Mouse (Mus musculus) hindbrain, embryonic 15.5 days (tissue): ENCODE measurements around the gene Hira. TPM values are rescaled to one million over a fixed set of nuclear protein-coding genes. Genes with fewer than 3 reads are reported as not detected.
"Not testable (repeated sequence)": the region's sequence is repeated elsewhere in the genome, so short reads cannot be mapped to it uniquely, and the experiment has no call there.

Source experiments
- ATAC-seq: fragments of 200-750 bp; cut with Nextera tagmentation; 2 replicates; pipeline ENCODE4 v1.8.0; 2017; ENCODE audit warnings: low read depth, moderate number of reproducible peaks, moderate TSS enrichment; ENCODE audit not compliant: low FRiP score
- H3K27ac ChIP-seq: fragments of 300-500 bp; sonication (generic); replicated peaks from 2 replicates; pipeline ENCODE4 v1.5.1; 2015; ENCODE audit warnings: mild to moderate bottlenecking, inconsistent platforms
- H3K27me3 ChIP-seq: fragments of 300-500 bp; sonication (generic); 2 replicates; pipeline ENCODE4 v1.6.1; 2015; ENCODE audit warnings: control low read depth, inconsistent platforms
- H3K36me3 ChIP-seq: fragments of 300-500 bp; sonication (generic); 2 replicates; pipeline ENCODE4 v1.6.1; 2015; ENCODE audit warnings: control low read depth, inconsistent platforms
- H3K4me1 ChIP-seq: fragments of 300-500 bp; sonication (generic); replicated peaks from 2 replicates; pipeline ENCODE4 v1.6.1; 2015; ENCODE audit warnings: control low read depth, inconsistent platforms
- H3K4me2 ChIP-seq: fragments of 300-500 bp; sonication (generic); 2 replicates; pipeline ENCODE4 v1.6.1; 2015; ENCODE audit warnings: moderate library complexity, mild to moderate bottlenecking, inconsistent platforms
- H3K4me3 ChIP-seq: fragments of 300-500 bp; sonication (generic); 2 replicates; pipeline ENCODE4 v1.5.1; 2015; ENCODE audit warnings: mild to moderate bottlenecking, inconsistent platforms
- H3K9ac ChIP-seq: fragments of 300-500 bp; sonication (generic); 2 replicates; pipeline ENCODE4 v1.6.1; 2015; ENCODE audit warnings: inconsistent platforms
- H3K9me3 ChIP-seq: fragments of 300-500 bp; sonication (generic); 2 replicates; pipeline ENCODE4 v1.6.1; 2016; ENCODE audit warnings: control low read depth, inconsistent platforms
- WGBS: fragments of 180-500 bp; shearing (Covaris S2); methylation state at CpG from one replicate; pipeline ENCODE4 v1.1.7; 2015; 5-methylcytosine and 5-hydroxymethylcytosine counted together
- polyA plus RNA-seq: library from polyadenylated mRNA; unstranded; fragments of >200 nt; fragmentation: Nextera tagmentation; extraction: Ambion mirVana; gene quantifications from 2 replicates; pipeline ENCODE4 v1.2.1, GENCODE M21; 2015

Hira gene
- polyA plus RNA-seq, 1 experiment from 2014 or later: 19.1 TPM

GRCm38 (mm10) chr16:18986860-18987259, 110.0 kb downstream of the Hira start:
- Histone ChIP-seq H3K9me3 (no peaks in the 10 kb centered on the region), H3K9ac (no peak overlapping the region), H3K27ac (no peak overlapping the region), H3K4me1 (no peaks in the 10 kb centered on the region), H3K36me3 (no peaks in the 10 kb centered on the region), H3K27me3 (no peaks in the 10 kb centered on the region), H3K4me2 (no peak overlapping the region), H3K4me3 (no peak overlapping the region)
- 93% methylated on average over 5 of the region's 5 CpGs for WGBS
- no peak for ATAC-seq

DNA sequence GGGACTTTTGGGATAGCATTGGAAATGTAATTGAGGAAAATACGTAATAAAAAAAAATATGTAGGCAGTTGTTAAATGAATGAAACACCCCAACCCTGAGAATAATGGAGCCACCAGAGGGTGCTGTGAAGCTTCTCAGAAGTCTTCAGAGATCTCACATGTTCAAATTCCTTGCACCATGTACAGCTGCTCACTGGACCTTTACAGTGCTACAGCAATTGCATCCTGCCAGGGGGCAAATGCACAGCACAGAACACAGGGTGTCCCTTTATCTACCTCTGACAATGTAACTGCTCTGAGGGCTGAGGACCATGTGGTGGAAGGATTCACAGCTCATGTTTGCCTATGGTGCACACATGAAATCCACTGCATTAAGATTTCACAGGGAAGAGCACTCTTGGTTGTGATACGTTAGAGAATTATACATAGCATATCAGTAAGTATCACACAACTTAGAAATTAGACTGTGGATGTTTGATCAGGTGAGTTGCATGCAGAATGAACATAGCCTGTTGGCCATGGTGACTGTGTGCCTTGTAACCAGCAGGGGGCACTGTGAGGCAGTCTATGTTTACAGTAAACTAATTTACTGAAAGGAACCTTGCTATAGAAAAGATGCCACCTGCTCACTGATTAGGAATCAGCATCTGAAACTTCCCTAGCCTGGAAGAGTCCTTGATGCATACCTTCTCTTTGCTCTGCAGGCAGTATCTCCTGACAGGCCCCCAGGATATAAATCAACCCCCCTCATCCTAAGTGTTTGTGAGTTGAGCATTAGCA, 126.0 kb downstream of the Hira start:
- ATAC-seq, H3K27me3 ChIP-seq, H3K4me2 ChIP-seq, H3K9ac ChIP-seq, H3K4me1 ChIP-seq, H3K36me3 ChIP-seq, H3K4me3 ChIP-seq, H3K9me3 ChIP-seq, H3K27ac ChIP-seq: not testable (repeated sequence)
- WGBS: 33% methylated on average over 2 of the region's 2 CpGs

DNA sequence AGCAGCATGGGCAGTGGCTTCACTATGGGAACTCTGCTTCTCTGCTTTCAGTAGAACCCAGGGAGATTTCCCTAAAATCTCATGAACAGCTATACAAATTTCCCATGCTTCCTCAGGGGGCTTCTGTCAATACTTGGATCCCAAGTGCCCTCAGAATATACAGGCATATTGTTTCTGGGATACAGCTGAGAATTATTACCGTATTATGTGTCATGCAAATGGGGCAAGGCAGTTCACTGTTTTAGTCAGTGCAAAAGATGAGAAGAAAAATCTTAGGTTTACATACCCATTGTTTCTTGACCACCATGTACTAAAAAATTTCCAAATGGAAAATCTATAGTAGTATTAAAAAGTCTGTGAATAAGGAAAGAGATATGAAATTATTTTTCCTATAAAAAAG, 126.9 kb downstream of the Hira start:
- 90% methylated on average over 1 of the region's 1 CpGs for WGBS
- Histone ChIP-seq H3K9me3 (no peaks in the 10 kb centered on the region), H3K4me1 (no peaks in the 10 kb centered on the region), H3K4me3 (no peak overlapping the region), H3K36me3 (no peaks in the 10 kb centered on the region), H3K27me3 (no peaks in the 10 kb centered on the region), H3K9ac (no peak overlapping the region), H3K4me2 (no peak overlapping the region), H3K27ac (no peak overlapping the region)
- no peak for ATAC-seq

GRCm38 (mm10) chr16:19005298-19005697, 128.5 kb downstream of the Hira start:
- no peak for ATAC-seq
- H3K9ac ChIP-seq: no peak overlapping the region
- H3K4me3 ChIP-seq: no peak overlapping the region
- no peaks in the 10 kb centered on the region for H3K9me3 ChIP-seq
- no peaks in the 10 kb centered on the region for H3K27me3 ChIP-seq
- H3K36me3 ChIP-seq: no peaks in the 10 kb centered on the region
- 78% methylated on average over 3 of the region's 3 CpGs for WGBS
- H3K4me2 ChIP-seq: no peak overlapping the region
- H3K27ac ChIP-seq: no peak overlapping the region
- H3K4me1 ChIP-seq: no peaks in the 10 kb centered on the region

DNA sequence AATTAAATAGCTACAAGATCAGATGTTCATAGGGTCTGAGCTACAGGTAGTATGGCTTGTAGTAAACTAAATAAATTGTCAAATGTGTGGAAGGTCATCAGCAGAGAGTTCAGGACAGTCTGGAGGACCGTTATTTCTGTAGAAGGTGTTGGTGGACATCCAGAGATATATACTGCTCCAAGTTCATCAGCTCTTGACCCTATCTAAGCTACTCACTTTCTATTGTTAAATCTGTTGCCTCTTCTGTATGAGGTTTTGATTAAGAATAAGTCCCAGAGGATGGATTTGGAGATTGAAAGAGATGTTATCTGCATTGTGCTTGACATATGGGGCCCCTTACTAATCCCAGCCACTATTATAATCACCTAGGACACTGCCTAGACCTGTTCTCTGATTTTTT, 129.9 kb downstream of the Hira start:
- H3K4me1 ChIP-seq: no peaks in the 10 kb centered on the region
- H3K27me3 ChIP-seq: no peaks in the 10 kb centered on the region
- no peak overlapping the region for H3K9ac ChIP-seq
- H3K27ac ChIP-seq: no peak overlapping the region
- 90% methylated on average over 1 of the region's 1 CpGs for WGBS
- no peaks in the 10 kb centered on the region for H3K9me3 ChIP-seq
- no peak overlapping the region for H3K4me2 ChIP-seq
- no peak overlapping the region for H3K4me3 ChIP-seq
- H3K36me3 ChIP-seq: no peaks in the 10 kb centered on the region
- ATAC-seq: no peak

DNA sequence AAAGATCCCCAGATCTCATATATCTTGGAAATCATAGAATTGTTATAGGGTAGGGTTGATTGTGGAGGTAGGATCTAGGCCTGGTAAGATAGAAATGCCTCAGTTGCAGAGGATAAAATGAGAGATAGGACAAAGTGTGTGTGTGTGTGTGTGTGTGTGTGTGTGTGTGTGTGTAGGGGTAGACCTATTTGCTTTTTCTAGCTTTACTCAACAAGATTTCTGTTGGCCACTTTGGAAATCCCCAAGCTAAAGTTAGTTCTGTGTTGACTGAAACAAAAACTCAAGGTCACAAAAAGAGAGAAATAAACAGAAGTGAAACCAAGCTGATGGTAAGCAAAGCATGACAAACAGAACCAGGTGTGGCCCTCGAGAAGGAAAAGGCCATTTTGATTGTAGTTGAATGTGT, 130.4 kb downstream of the Hira start:
- not testable (repeated sequence) for H3K4me1 ChIP-seq, H3K27ac ChIP-seq, ATAC-seq, H3K4me2 ChIP-seq, H3K9me3 ChIP-seq, H3K27me3 ChIP-seq, H3K9ac ChIP-seq, H3K36me3 ChIP-seq, H3K4me3 ChIP-seq
- WGBS: 33% methylated on average over 1 of the region's 1 CpGs

DNA sequence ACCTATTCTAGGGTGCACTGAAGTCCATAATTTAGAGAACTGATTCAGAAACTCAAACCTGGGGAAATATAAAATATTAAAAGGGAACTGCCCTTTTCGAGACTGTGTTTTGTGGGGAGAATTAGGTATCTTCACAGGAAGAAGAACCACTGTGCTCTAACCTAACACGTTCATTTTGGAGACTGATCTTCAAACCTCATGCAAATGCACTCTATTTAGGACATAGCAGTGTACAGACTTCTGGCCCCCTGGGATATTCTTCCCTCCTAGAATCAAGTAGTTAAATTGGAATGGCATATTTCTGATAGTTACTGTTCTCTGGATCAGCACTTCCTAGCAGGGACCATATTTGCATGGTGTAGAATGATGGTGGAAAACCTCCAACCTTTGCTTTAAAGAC, 133.9 kb downstream of the Hira start:
- ATAC-seq: no peak
- Histone ChIP-seq H3K9me3 (no peaks in the 10 kb centered on the region), H3K27ac (no peak overlapping the region), H3K4me3 (no peak overlapping the region), H3K36me3 (no peaks in the 10 kb centered on the region), H3K27me3 (no peaks in the 10 kb centered on the region), H3K4me2 (no peak overlapping the region), H3K4me1 (no peaks in the 10 kb centered on the region), H3K9ac (no peak overlapping the region)
- 78% methylated on average over 2 of the region's 2 CpGs for WGBS

DNA sequence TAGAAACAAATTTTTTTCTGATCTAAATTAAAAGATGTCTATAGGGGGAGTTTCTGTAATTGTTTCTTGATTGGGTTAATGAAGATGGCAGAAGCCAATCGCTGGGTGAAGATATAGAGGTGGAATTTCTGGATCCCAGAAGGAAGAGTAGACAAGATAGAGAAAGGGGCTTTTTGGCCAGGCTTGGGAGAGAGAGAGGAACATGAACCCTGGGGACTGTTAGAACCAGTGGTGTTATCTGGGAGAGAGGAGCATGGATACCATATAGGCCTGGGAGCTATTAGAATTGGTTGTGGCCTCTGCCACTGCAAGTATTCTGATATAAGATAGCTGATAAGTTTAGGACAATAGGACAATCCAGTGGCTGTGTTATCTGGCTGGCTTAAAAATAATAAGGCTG, 136.7 kb downstream of the Hira start:
- H3K9ac ChIP-seq: no peak overlapping the region
- no peak overlapping the region for H3K4me2 ChIP-seq
- WGBS: 70% methylated on average over 1 of the region's 1 CpGs
- no peaks in the 10 kb centered on the region for H3K4me1 ChIP-seq
- no peak overlapping the region for H3K4me3 ChIP-seq
- no peak for ATAC-seq
- no peaks in the 10 kb centered on the region for H3K27me3 ChIP-seq
- no peaks in the 10 kb centered on the region for H3K9me3 ChIP-seq
- H3K36me3 ChIP-seq: no peaks in the 10 kb centered on the region
- H3K27ac ChIP-seq: no peak overlapping the region

DNA sequence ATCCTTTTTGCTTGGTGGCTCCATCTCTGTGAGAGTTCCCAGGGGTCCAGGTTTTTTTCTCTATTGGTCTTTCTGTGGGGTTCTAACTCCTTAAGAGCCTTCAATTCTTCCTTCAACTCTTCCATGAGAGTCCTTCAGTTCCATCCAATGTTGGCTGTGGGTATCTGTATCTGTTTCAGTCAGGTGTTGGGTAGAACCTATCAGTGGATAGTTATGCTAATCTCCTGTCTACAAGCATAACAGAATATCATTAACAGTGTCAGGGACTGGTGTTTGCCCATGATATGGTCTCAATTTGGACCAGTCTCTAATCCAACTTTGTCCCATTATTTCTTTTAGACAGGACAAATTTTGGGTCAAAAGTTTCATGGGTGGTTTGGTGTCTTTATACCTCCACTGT, 137.8 kb downstream of the Hira start:
- Histone ChIP-seq H3K9ac (no peak overlapping the region), H3K4me1 (no peaks in the 10 kb centered on the region), H3K4me3 (no peak overlapping the region), H3K27ac (no peak overlapping the region), H3K9me3 (no peaks in the 10 kb centered on the region), H3K36me3 (no peaks in the 10 kb centered on the region), H3K4me2 (no peak overlapping the region), H3K27me3 (no peaks in the 10 kb centered on the region)
- no peak for ATAC-seq

Other genes with a start within 250 kb of the Hira start
- 192 and 212 TPM in 2 replicates for gene Sept5, start 247.1 kb upstream of the Hira start, polyA plus RNA-seq
- 110 and 117 TPM in 2 replicates for gene Cldn5, start 100.2 kb upstream of the Hira start, polyA plus RNA-seq
- 105 and 109 TPM in 2 replicates for gene Ufd1, start 65.3 kb upstream of the Hira start, polyA plus RNA-seq
- gene Cdc45, start 65.0 kb upstream of the Hira start, polyA plus RNA-seq: 11.1 and 11.3 TPM in 2 replicates
- 39.2 and 44.8 TPM in 2 replicates for gene 2510002D24Rik, start 40.5 kb upstream of the Hira start, polyA plus RNA-seq
- gene Gm28539, start 40.5 kb upstream of the Hira start, polyA plus RNA-seq: 0.17 TPM in 1 of 2 replicates, not detected in the other
- 82.5 and 88.1 TPM in 2 replicates for gene Mrpl40, start 175 bp upstream of the Hira start, polyA plus RNA-seq